Mouse (Mus musculus) duodenum, adult 2 months (tissue): ENCODE measurements around the gene Ank3. TPM values are rescaled to one million over a fixed set of nuclear protein-coding genes. Genes with fewer than 3 reads are reported as not detected.

Experiments used
- polyA plus RNA-seq: library from polyadenylated mRNA; depleted of rRNA; stranded (reverse); fragments of >200 nt; gene quantifications from 2 replicates; pipeline ENCODE4 v1.2.3, GENCODE M21; 2012; ENCODE audit warnings: low replicate concordance; rRNA removed

The Ank3 gene
- polyA plus RNA-seq, result 4.8 and 5.7 TPM in 2 replicates

DNA sequence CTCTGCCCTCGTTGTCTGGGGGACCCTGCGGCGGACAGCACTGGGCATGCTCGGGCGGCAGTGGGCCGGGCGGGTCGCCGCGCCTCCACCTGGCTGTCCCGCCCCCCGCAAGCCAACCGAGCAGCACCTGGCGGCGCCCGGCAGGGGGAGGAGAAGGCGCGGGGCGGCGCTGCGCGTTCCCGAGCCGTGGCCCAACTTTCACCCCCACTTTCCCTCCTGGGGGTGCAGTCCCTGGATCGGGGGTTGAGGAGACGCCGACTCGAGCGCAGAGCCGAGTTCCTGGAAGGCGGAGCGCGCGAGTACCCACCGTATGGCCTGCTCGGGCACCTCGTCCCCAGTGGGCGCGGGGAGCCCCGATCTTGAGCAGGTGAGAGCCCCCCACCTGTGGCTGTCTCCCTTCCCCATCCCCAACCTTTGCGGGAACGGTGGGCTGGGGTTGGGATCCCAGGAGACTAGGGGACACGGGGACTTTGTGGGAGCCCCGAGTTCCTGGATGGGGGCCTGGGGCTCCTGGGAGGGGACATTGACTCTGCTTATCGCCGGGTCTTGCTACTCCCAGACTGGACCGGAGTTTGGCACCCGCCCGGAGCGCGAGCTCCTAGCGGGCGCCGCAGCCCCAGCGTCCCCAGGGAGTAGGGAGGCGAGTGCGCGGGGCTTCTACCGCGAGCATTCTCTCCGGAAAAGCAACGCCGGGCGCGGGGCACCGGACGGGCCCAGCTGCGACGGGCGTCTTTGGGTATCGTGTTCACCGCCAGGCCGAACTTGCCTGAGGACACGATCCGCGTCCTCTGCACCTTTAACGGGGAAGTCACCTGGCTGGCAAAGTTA, at the start of gene Ank3:
Ank3 (plus strand) TSS at position 11 of the 828 bp plus-strand sequence.

DNA sequence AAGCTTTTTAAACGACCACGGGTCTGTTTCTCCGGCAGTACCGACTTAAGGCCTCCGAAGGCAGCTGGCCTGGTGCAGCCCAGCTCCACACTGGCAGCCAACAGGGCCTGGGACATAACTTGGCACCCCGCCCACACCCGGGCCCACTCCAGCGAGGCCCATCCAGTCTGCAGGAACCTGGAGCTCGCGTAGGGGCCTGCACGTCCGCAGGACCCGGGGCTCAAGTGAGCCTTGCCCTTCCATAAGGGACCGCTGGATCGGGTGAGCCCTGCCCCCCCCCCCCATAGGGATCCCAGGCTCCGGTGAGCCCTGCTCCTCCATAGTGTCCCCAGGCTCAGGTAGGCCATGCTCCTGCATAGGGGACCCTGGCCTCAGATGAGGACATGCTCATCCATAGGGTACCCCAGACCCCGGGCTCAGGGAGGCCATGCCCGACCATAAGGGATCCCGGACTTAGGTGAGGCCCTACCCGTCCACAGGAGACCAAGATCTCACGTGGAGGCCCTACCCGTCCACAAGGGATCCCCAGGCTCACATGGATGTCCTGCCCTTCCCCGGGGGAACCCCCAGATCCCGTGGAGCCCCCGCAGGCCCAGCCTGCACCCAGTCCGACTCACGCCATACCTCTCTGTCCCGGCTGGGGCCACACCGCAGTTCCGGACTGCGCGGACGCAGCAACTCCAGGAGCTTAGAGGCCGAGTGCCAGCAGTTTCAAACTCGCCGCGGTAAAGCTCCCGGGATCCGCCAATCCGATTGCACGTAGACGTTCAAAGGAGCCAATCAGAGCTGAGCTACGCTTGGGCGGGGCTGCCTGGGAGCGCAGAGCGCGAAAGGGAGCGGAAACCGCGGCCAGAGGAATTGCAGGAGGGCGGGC, 46.1 kb upstream of the Ank3 start, which contains the start of gene Cdk1:
Cdk1 (minus strand) TSS at position 727 of the 874 bp plus-strand sequence.

Other genes with a start within 250 kb of the Ank3 start
- 1.4 and 4.0 TPM in 2 replicates for gene Rhobtb1, start 247.3 kb upstream of the Ank3 start, polyA plus RNA-seq
- gene A930033H14Rik, start 185.7 kb upstream of the Ank3 start, polyA plus RNA-seq, result 0.32 TPM in 1 of 2 replicates, not detected in the other
- 11.5 and 15.7 TPM in 2 replicates for gene Cdk1, start 45.8 kb upstream of the Ank3 start, polyA plus RNA-seq